Mouse (Mus musculus): ENCODE data around the gene Gm20388.

The Gm20388 gene

DNA sequence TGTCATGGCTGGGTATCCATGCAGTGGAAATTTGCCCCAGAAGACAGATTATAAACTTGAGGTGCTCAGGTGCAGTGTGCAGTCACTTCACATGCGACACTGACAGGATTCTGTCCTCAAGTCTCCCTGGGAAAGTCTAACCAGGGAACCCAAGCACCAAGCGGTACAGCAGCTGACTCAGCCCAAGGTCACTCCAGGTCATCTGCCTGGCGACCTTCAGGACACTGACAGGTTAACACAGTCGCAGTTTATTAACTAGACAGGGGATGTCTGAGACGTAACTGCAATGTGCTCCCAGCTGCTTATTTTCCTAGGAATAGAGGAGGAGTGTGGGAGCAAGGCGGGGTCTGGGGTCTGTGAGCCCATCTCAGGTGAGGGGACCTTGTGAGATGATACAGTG is 2558.8 kb downstream of the Gm20388 start:
- no peak for DNase-seq

DNA sequence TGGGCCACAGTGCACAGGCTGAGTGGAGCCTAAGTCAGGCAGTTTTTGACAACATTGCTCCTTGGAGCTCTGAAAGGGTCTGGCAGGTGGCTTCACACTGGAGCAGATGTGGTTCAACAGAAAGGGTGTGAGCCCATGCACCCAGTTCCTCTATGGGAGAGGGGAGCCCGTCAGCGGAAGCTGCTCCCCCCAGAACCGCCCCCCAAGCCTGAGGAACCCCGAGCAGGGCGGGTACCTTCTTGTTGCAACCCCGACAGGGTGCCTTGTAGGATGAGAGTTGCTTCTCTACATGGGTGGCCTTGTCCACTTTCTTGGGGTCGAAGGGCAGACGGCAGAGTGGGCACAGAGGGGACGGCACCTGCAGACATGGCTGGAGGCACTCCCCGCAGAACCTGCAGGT is 2559.3 kb downstream of the Gm20388 start:
- no peak for DNase-seq

DNA sequence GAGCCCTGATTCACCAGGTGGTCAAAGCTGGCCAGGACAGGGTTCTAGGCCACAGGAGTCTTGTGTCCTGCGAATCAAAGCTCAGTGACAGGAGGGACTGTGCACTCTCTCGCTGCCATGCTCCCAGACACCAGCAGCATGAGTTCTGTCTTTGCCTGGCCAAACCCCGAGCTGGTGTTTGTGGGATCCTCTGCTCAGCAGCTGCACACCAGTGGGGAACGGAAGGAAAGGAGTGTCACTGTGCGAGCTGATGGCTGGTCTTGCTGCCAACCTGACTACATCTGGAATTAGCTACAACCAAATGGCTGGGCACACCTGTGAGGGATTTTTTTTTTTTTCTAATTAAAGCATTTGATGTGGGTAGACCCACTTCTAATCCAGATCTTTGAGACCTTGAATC is 2560.1 kb downstream of the Gm20388 start:
- no peak for DNase-seq

DNA sequence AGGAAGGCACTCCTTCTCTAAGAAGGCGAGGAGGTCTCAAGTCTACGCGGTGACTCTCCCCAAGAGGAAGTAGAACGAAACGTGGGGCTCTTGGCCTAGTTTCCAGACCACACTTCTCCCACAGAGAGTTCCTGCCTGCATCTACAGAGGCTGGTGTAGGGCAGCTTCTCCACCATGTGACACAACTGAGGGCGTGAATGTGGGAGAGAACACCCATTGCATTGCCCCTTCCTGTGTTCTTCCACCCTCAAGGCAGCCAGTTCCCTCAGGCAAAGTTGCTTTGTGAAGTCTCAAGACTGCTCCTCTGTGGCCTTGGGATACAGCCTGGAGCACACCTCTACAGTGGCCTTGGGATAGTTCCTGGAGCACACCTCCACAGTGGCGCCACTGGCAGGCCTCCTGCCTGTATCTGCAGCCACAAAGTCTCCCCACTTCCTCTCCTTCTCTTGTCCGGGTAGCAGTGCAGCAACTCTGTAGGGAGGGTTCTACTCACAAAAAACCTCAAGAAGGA is 2563.3 kb downstream of the Gm20388 start:
- DNase-seq, result no peak

DNA sequence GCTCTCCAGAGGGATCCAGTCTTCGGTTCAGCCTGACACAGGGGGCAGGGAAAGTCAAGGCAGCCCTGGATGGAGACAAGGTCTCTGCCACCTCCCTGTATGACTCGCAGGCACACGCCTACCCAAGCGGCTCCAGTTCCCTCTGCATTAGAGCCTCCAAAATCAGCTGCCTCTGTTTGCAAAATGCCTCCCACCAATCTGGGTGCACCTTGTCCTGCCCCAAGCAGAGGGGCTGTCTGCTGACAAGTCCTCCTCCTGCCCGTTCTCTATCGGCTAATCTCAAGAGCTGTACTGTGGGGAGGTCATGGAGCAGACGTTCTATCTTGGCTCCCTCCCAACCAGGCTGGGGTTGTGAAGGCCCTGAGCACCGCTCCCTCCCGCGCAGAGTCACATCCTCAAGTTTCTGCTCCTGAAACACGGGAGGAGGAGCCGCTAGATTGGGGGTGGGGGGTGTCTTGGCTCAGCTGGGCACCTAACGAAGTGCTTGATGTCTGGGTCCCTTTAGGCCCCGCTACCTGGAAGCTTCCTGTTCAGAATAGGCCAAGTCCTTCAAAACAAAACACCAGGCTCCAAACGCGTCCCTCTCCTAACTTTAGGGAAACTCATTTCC is 2564.4 kb downstream of the Gm20388 start:
- DNase-seq, result peak; percentile 66

DNA sequence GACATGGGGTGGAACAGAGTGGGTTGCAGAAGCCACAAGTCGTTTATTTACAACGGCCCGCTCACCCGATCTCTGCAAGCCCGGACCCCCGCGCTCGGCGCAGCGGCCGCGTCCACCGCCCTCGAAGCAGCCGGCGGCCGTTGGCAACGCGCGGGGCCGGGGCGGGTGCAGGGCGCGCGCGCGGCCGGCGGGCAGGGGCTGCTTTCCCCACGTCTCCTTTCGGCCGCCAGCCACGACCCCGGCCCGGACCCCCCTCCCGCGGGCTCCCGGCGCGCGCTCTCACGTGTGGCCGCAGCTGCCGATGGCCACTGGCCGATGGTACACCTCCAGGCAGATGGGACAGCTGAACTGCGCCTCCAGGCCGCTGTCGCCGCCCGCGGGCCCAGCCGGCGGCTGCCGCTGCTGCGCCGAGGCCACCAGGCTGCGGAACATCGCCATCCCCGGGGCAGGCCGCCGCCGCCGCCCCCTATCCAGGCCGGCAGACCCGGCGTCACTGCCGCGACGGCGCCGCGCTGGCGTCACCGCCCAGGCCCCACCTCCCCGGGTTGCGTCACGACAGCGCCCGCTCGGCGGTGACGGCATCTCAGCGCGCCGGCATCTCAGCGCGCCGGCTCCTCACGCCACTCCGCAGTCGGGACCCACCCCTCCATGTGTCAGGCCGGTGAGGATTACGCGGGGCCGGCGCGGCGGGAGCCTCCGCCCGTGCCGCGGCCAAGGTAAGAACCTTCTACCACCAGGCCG is 2565.1 kb downstream of the Gm20388 start, which contains the start of the genes Rnf166 and Ctu2:
Rnf166 (minus strand) TSS at position 485 of the 741 bp plus-strand sequence.
Ctu2 (plus strand) TSS at position 564 of the 741 bp plus-strand sequence.
- peak; percentile 93 for DNase-seq

DNA sequence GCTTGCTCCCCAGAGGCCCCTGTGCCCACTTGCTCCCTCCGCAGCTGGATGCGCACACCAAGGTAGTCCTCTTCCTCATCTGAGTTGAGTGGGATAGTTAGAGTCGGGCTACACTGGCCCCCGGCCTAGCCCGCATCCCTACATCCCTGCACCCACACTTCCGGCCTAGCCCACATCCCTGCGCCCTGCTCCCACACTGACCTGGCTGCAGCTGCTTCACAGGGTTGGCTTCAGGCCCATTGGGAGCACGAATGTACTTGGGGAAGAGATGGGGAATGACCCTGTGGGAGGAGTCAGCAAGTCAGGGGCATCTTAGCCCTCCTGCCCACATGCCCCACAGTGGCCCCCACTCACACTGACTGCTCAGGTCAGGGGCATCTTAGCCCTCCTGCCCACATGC is 2571.8 kb downstream of the Gm20388 start:
- no peak for DNase-seq

DNA sequence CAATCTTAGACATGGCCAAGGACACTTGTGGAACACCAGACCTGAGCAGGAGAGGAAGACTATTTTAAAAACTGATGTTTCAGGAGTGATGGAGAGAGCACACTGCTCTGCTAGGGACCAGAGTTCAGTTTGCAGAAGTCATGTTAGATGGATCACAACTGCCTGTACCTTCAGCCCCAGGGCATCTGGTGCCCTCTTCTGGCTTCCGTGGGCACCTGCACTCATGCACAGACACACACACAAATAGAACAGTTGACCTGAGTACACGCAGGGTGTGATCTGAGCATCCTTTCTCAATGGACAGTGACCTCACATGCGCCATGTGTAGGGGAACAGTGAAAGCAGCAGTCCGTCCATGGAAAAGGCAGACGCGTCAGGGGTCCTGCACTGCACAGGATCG is 2573.2 kb downstream of the Gm20388 start:
- no peak for DNase-seq

DNA sequence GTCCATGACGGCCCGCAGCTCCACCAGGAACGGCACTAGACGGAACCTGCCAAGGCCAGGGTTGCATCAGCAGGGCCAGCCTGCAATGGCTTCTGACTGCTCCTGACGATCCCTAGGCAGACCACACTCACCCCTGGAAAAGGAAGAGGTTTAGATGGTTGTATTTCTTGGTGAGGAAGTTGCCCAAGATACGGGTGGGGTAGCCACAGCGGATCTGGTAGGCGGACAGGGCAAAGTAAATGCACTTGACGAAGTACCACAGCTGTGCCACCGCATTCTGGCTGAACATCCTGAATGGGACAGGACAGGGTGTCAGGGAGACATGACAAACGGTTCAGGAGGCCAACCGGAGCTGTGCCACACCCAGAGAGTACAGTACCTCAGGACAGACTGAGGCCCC is 2574.2 kb downstream of the Gm20388 start:
- no peak for DNase-seq

DNA sequence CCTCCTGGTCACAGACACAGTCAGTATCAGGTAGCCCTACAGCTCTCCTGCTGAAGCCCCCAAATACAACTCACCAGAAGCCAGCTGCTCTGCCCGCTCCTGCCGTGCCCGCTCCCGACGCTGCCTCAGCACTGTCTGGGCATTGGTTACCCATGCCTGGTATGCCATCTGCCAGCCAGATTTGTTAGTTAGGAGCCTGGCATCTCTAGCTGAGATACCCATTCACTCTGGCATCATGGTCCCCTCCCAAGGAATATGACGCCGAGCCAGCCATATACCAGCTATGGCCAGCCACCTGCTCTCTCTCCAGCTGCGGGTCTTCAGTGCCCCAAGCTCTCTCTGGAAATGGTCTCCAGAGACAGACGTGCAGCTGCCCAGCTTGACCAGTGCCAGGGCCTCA is 2577.7 kb downstream of the Gm20388 start:
- DNase-seq, result no peak

DNA sequence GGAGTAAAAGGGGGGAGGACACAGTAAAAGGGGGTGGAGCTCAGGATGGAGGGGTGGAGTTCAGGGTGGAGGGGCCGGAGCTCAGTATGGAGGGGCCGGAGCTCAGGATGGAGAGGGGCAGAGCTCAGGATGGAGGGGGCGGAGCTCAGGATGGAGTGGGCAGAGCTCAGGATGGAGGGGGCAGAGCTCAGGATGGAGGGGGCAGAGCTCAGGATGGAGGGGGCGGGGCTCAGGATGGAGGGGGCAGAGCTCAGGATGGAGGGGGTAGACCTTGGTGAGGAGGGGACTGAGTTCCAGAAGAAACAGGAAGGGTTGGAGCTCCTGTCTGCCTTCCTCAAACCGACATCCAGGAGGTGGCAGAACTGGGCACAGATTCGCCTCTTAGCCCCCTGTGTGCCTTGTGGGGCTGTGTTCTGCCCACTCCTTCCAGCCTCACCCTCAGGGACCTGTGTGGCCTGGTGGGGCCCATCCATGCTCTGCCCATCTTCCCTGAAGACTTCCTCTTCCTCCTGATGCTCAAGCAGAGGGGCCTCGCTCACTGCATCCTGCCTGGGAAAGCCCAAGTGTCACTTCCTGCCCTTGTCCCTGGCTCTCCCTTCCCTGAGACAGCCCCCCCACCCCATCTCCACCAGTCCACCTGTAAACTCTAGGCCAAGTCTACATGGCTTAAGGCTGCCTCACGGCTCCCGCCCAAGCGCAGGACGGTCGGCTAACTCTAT is 2586.5 kb downstream of the Gm20388 start:
- peak; percentile 64 for DNase-seq

DNA sequence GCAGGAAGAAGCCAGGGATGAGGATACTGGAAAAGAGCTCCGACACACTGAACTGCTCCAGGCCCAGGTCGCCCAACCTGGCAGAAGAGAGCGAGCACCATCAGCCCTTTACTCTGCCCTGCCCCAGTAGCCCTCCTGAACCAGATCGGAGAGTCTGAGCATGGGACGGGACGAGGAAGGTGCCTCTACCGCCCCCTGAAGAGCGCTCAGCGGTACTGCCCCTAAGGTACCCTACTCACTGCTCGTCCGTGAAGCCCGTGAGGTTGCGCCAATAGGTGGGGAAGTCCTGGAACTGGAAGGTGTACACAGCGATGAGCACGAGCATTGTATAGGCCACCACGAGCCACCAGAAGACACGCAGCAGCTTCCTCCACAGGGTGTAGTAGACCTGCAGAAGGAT is 2587.3 kb downstream of the Gm20388 start:
- no peak for DNase-seq

DNA sequence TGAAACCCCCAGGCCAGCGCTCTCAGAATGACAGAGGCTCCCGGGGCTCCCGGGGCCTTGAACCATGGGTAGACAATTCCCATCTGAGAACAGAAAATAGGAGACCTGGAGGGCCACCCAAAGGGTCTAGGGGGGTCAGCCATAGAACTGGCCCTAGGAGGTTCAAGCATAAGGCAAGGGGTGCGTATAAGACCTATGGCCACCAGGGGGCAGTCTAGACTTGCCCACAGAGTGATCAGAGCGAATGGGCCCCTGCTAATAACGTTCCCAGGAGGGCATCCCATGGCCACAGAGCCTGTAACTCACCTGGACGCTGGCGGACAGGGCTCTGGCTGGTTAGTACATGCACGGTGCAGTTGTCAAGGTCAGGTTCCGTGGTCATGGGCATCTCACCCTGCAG is 2590.2 kb downstream of the Gm20388 start:
- DNase-seq, result peak; percentile 86

DNA sequence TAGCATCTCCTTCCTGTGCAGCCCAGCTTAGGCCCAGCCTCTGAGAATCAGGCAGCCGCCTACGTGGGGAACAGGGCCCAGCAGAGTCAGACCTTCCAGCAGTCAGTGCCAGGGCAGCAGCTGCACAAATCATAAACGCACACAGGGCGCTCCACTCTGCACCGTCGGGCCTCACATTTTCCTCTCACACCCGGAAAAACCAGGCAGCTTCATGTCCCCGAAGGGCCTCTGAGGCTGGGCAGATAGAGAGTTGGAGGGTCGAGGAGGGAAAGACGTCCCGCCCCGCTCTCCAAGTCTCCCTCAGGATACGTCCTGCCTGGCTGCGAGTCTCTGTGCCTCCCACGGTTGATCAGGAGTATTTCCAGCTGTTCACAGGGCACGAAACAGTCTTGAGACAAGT is 2600.9 kb downstream of the Gm20388 start:
- peak; percentile 75 for DNase-seq

DNA sequence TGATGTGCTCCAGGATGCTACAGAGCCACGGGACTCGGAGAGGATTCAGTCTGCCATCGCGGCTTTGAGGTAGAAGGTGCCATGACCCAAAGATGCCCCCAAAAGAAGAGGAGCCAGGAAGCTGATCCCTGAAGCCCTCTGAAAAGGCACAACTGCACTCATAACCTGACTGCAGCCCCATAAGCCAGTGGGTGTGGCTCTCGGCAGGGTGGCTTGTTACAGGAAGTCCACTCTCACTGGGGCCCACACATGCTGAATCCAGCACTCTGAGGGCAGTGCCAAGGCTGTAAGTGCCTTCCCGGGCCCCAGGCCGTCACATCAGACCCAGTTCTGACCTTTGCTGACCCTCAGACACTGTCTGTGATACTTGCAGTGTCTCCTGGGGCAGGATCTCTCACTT is 2601.8 kb downstream of the Gm20388 start:
- peak; percentile 24 for DNase-seq

DNA sequence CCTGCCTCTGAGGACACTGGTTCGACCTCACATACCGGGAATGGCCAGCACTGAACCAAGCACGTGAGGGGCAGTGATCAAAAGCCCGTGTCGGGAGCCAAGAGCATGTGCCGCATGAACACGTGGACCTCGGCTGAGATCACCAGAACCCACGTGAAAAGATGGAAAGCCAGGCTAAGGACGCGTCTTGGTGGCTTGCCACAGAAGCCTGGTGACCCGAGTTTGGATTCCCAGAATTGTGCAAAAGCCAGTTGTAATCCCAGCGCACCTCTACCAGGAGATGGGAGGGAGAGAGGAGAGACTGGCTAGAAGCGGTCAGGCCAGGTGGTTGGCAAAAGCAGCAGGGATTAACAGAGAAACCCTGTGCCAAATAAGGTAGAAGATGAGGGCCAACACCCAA is 2605.1 kb downstream of the Gm20388 start:
- DNase-seq, result no peak

DNA sequence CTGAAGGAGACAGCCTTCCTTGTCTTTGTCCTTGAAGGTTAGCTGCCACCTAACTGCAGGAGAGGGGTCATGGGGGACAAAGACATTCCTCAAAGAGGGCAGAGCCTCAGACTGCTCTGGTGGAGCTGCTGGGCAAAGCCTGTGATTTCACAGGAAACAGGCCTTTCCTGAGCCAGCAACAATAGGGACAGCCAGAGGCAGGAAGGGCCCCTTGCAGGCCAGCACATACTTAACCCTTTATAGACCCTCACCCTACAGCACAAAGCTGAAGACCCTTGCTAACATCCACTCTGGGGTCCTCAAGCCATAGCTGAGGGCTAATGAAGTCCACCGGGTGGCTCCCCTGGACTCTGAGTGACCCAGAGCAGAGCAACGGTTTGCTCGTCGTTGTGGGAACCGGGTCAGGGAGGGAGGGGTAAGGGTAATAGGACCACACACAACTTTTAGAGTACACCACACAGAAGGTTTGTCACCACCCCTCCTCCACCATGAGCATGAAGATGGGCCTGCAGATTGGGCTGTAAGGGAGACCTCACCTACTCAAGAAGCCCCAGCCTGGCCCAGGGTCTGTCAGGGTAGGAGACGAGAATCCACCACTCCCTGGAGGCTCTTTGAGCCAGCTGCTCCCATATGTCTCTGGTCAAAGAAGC is 2607.0 kb downstream of the Gm20388 start:
- DNase-seq, result peak; percentile 80

DNA sequence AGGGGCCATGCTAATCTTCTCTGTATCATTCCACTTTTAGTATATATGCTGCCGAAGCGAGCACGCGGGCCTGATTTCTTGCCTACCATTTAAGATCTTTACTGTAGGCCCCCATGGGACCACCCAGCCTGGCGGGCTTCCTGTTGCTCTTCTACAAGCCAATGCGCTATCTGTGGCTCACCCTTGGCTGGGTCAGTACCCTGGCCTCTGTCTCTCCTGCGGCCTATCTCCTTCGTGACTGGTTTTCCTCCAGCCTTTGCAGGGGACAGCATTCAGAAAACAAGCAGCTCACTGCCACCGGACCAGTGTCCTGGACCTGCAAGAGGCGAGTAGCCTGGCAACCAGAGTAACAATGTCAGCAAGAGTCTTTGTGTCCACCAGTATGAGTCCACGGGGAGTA is 2610.0 kb downstream of the Gm20388 start:
- peak; percentile 25 for DNase-seq

DNA sequence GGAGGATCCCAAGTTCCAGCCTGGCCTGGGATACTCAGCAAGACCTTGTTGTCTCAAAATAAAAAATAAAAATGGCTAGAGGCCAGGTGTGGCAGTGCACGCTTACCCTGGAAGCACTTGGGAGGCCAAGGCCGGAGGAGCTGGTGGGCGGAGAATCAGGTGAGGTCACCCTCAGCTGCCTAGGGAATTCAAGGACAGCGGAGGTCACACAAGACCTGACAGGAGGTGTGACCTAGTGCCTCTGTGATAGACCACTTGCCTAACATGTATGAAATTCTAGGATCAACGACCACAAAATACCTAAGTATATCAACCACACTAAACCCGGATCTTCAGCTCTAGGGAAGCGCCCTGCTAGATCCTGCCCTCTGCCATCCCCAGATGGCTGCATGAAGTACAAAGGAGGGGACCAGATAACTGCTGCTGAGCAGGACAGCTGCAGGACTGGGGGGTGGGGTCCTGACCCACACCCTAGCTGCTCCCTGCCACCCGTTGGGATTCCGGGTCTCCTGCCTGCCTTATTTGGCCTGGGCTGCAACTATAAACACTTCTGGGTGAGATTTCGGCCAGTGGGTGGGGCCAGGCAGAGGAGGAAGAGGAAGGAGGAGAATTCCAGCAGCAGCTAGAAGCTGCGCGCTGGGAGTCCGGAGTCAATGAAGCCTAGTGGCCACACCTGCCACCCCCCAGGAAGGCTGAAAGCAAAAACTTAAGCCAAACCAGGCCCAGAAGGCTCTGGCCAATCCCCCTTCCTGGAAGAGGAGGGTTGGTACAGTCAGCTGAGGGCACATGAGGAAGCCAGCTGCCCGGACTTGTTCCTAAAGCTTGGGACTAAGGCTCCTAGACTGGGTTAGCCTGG is 2612.4 kb downstream of the Gm20388 start:
- peak; percentile 89 for DNase-seq

DNA sequence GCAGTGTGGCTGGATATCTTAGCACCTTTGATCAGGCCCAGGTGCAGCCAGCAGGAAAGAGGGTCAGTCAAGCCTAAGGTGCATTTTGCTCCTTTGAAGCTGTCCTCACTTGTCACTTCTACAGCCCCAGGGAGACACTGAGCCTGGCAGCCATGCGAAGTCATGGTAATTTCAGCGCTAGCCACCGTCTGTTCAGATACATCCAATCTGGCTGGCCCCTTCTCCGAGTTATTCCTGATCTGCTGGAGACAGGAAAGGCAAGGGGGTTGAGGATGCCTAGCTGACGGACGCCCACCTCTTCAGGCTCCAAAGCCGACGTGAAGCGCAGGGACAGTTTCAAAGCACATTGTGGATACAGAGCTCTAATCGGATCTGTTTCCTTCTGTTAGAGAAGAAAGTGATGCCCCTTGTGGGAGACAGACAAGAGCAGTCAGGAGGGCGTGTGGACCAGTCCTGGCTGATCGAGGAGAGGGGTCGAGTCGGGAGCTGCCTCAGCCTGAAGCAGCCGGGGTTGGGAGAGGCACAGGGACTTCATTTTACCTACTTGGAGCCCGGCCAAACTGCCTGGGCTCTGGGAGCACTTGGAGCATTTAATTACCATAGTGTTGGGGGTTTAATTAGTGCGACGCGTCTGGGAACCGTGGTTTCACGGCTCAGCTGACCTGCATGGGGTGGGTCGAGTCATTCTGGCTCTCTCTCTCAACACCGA is 2613.2 kb downstream of the Gm20388 start:
- no peak for DNase-seq

DNA sequence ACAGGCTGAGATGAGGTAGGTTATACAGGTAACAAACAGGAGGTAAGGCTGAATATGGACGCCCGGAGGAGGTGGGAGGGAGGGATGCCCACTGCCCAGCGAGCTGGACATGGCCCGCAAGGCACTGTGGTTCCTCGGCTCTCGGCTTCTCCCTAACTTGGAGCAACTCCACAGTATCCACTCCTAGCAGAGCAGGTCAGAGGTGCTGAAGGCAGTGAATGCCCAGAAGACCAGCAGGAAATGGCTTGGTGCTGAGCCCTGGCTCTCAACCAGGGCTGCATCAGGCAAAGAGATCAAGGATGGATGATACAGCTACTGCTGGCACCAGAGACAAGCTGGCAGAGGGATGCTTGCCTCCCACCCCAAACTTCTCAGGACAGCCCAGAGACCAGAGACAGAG is 2613.9 kb downstream of the Gm20388 start:
- peak; percentile 30 for DNase-seq

DNA sequence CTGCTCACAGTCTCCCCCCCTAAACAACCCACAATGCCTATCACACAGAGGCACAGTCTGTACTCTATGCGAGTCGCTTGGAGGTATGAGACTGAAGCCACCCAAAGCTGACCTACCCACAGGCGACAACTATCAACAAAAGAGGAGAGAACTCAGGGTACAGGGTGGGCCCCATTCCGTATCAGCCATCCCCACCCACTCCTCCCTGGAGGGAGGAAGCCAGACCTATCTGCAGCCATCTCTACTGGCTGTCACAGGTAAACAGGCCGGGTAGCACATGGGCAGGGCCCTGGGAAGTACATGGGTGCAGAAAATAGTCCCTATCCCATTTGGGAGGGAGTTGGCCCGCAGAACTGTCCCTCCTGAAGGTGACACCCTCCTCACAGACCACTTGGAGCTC is 2614.4 kb downstream of the Gm20388 start:
- no peak for DNase-seq
